Mouse (Mus musculus): ENCODE measurements around the gene Gng3.

Gene Gng3

DNA sequence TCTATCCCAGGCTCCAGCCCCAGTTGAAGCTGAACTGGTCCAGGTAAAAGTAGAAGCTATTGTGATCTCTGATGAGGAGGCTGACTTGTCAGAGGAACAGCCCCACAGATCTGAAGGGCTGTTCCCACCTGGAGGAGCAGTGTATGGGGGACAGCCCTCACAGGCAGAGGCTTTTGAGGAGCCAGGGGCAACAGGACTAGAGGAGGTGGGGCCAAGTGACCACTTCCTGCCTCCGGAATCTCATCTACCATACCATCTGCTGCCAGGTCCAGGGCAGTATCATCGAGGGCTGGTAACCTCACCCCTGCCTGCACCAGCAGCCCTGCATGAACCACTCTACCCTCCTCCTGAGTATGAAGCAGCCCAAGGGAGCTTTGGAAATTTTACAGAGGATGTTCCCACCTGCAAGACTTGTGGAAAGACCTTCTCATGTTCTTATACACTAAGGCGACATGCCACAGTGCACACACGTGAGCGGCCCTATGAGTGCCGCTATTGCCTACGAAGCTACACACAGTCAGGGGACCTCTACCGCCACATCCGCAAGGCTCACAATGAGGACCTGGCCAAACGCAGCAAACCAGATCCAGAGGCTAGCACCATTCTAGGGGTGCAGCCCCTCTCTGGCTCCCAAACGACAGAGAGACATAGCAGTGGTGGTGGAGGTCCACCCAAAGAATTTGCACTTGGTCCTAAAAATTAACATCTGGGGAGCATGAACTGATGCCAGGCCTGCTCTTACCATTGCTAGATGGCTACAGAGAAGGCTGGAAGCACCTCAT is 34.9 kb downstream of the Gng3 start:
- DNase-seq (ENCODE audit: low spot score) = no peak

DNA sequence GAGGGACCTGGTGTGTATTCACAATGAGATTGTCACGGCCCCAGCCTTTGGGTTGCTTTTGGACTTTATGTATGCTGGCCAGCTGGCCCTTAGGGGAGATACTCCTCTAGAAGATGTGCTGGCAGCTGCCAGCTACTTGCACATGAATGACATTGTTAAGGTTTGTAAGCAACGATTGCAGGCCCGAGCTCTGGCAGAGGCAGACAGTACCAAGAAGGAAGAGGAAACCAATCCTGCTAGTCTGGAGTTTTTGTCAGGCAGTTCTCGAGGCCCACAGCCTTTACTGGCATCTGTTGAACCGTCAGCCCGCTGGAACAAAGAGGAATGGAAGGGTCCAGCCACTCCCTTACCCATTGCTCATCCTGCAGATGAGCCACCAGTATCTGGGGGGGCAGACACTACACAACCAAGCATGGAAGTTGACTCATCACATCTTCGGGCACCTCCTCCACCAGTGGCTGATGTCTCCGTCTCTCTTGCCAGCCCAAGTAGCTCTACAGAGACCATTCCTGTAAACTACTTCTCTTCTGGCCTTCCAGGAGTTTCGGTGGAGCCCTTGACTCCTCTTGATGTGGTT is 35.7 kb downstream of the Gng3 start:
- no peak for DNase-seq (ENCODE audit: low spot score)

DNA sequence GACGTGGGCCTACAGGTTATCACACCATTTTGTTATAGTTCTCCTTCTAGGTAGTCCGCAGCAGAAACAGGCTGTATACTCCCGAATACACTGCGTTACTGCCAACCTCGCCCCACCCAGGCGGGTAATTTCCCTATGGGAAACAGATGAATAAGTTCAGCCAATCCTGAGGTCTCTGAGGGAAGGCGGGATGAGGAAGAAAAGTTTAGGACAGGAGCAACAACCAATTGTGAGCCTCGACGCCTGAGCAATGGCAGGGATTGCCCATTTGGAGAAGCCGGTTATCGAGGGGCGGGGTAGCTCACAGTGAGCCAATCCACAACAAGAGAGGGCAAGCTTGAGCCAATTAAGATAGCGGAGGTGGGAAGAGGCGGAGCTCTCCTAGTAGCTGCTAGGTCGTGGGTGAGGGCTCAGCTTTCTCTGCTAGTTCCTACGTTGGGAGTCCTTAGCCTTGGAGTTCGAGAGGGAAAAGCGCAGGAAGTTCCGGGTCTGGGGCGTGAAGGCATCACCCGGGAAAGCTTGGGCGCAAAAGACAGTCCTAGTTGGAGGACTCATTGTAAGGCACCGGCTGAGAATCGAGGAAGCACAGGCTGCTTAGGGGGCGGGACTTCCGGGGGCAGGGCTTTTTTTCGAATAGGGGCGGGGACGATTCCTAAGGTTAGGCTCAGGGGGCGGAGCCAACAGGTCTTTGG is 36.7 kb downstream of the Gng3 start, which contains the start of gene Zbtb3:
Gene Zbtb3, plus strand, starts transcription at position 426 of the 692 bp plus-strand sequence.
- DNase-seq (ENCODE audit: low spot score) = peak; percentile 90

DNA sequence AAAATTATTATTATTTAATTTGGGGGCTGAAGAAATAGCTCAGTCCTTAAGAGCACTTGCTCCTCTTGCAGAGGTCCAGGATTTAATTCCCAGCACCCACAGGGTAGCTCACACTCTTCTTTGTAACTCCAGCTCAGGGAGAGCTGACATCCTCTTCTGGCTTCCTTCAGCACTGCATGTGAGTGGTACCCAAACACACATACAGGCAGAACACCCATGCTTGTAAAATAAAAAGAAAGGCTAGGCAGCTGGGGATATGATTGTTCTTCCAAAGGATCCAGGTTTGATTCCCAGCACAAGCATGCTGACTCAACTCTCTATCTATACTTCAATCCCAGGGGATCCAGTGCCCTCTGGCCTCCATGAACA is 40.1 kb downstream of the Gng3 start:
- no peak for DNase-seq (ENCODE audit: low spot score)

DNA sequence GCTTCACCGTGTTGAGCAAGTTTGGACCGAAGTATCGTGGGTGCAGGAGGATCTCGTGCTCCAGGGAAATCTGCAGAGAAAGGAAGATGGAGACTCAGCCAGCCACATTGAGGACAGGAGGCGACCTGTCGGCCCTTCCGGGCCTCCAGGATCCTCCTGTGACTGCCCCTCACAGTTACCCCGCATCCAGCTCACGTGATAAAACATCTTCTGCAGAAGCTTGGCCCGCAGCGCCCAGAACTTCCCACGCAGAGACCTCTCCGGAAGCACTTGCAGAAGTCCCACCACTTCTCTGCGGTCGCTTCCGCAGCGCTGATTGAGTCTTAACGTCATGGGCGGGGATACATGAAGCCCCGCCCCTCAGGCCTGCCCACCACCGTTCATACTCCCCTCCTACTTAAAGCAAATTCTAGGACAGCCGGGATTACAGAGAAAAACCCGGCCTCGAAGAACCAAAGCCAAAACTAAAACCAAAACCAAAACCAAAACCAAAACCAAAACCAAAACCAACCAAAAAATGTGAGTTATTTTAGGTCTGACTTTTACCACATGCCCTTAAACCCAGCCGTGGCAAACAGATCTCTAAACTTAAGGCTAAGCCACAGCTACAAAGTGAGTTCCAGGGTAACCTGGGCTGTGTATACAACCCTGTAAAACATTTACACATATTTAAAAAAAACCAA is 40.6 kb downstream of the Gng3 start, which contains the start of gene Polr2g:
Gene Polr2g, minus strand, starts transcription at position 314 of the 683 bp plus-strand sequence.
- DNase-seq (ENCODE audit: low spot score) = peak; percentile 75

DNA sequence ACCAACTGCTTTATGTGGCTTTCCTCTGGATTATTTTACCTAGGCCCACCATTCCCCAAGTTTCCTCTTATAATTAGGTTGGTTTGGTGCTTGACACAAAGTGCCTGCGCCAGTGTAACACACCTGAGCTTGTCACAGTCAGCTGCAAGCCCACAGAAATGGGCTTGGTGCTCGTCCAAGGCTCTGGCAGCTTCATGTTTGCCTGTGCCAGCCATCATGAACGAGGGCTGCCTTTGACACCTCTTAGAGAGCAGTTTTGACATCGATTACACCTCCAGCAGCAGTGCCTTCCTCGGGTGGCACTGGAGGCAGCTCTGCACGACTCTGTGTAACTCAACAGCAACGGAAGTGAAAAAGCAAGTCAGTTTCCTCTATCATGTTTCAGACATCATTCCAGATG is 48.8 kb downstream of the Gng3 start:
- DNase-seq (ENCODE audit: low spot score) = no peak

DNA sequence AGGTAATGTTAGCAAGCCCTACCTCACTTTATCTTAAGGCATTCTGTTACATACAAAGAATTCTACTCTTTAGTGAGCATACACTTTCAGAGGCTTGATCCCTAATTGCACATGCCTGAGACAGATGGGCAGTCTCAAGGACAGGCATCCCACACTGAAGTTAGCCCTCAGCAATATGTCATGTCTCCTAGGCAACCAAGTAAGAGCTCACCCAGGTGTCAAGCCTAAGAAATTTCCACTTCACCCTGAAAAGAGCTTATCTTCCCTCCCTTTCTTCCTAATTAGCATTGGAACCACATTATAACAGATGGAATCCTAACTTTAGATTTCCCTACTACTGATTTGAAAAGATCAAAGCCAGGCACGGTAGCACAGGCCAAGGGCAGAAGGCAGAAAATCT is 49.8 kb downstream of the Gng3 start:
- DNase-seq (ENCODE audit: low spot score) = no peak

DNA sequence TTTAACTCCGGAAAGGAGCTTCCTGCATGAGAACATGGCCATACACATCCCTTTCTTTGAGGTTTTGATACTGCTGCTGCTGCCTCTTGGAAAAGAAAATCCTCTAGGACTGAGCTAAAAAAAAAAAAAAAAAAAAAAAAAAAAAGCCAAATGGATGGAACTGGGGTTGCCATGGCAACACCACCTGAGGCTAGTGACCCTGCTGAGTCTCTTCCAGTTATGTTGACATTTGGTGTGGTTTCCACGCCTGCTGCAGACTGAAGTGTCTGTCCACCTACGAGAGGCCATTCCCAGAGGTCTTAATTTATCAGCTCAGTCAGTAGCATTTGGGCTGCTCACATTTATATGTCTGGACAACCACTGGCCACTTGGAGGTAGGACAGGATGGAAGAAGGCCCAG is 50.5 kb downstream of the Gng3 start:
- no peak for DNase-seq (ENCODE audit: low spot score)

Measured in spleen, adult 12 weeks (tissue).